Mouse (Mus musculus) embryonic facial prominence, embryonic 10.5 days (tissue): Measurements from ENCODE around the gene Ulk4. TPM values are rescaled to one million over a fixed set of nuclear protein-coding genes. Genes with fewer than 3 reads are reported as not detected.
A peak's percentile ranks its signal among the peaks of the same experiment; 100 is the strongest.

ENCODE experiments used
- DNase-seq: peaks from one replicate; pipeline ENCODE4 v3.0.0-alpha.2; 2017; ENCODE audit warnings: low spot score
- H3K27ac ChIP-seq: fragments of 300-500 bp; sonication (generic); replicated peaks from 2 replicates; pipeline ENCODE4 v1.5.1; 2016; ENCODE audit warnings: mild to moderate bottlenecking
- H3K27me3 ChIP-seq: fragments of 300-500 bp; sonication (generic); replicated peaks from 2 replicates; pipeline ENCODE4 v1.6.1; 2016; ENCODE audit warnings: low read depth, mild to moderate bottlenecking; ENCODE audit not compliant: poor library complexity, severe bottlenecking
- H3K36me3 ChIP-seq: fragments of 300-500 bp; sonication (generic); replicated peaks from 2 replicates; pipeline ENCODE4 v1.6.1; 2016; ENCODE audit warnings: mild to moderate bottlenecking, moderate library complexity
- H3K4me1 ChIP-seq: fragments of 300-500 bp; sonication (generic); 2 replicates; pipeline ENCODE4 v1.6.1; 2016
- H3K4me3 ChIP-seq: fragments of 300-500 bp; sonication (generic); 2 replicates; pipeline ENCODE4 v1.5.1; 2016; ENCODE audit warnings: mild to moderate bottlenecking, moderate library complexity
- H3K9me3 ChIP-seq: fragments of 300-500 bp; sonication (generic); 2 replicates; pipeline ENCODE4 v1.6.1; 2016; ENCODE audit warnings: mild to moderate bottlenecking
- WGBS: fragments of 180-500 bp; shearing (Covaris S2); methylation state at CpG from one replicate; pipeline ENCODE4 v1.1.7; 2016; 5-methylcytosine and 5-hydroxymethylcytosine counted together
- polyA plus RNA-seq: library from polyadenylated mRNA; unstranded; fragments of >200 nt; fragmentation: Nextera tagmentation; extraction: Ambion mirVana; gene quantifications from 2 replicates; pipeline ENCODE4 v1.2.1, GENCODE M21; 2016

Ulk4 gene
- polyA plus RNA-seq, 1 experiment from 2014 or later: 140 TPM

DNA sequence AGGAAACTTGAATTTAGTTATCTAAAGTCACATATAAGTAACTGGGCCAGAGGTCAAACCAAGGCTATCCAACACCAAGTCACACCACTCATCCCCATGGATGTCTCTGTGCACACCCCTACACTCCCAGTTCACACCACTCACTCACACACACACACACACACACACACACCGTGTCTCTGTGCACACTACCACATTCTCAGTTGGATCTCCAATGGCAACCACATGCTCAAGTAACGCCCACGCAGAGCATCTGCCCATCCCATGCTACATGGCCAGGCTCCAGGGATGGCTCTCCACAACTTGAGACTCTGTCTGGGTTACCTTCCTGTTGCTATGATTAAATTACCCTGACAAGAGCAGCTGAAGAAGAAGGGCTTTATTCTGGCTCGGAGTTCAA is 201.8 kb downstream of the Ulk4 start:
- DNase-seq: no peak
- Histone ChIP-seq H3K36me3 (no peaks in the 10 kb centered on the region), H3K27ac (no peak overlapping the region), H3K4me1 (peaks cover 53% of the 10 kb centered on the region), H3K9me3 (no peaks in the 10 kb centered on the region), H3K27me3 (no peaks in the 10 kb centered on the region), H3K4me3 (no peak overlapping the region)
- 87% methylated on average over 4 of the region's 4 CpGs for WGBS

DNA sequence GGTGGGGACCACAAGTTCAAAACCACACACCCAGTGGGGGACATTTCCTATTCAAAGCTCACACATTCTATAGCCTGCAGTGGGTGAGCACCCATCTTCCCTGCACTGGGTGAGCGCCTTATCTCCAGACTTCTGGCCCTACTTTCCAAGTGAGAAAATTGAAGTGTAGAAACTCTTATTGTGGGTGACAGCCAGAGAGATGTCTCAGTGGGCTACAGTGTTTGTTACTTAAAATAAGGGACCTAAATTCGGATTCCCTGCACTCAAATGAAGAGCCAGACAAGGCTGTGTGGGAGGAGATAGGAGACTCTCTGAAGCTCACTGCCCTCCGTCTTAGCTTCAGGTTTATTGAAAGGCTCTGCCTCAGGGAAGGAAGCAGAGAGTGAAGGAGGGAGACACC is 202.3 kb downstream of the Ulk4 start:
- Histone ChIP-seq H3K4me1 (peaks cover 50% of the 10 kb centered on the region), H3K27me3 (no peaks in the 10 kb centered on the region), H3K9me3 (no peaks in the 10 kb centered on the region), H3K4me3 (no peak overlapping the region), H3K27ac (no peak overlapping the region), H3K36me3 (no peaks in the 10 kb centered on the region)
- no peak for DNase-seq
- 93% methylated on average over 3 of the region's 3 CpGs for WGBS

DNA sequence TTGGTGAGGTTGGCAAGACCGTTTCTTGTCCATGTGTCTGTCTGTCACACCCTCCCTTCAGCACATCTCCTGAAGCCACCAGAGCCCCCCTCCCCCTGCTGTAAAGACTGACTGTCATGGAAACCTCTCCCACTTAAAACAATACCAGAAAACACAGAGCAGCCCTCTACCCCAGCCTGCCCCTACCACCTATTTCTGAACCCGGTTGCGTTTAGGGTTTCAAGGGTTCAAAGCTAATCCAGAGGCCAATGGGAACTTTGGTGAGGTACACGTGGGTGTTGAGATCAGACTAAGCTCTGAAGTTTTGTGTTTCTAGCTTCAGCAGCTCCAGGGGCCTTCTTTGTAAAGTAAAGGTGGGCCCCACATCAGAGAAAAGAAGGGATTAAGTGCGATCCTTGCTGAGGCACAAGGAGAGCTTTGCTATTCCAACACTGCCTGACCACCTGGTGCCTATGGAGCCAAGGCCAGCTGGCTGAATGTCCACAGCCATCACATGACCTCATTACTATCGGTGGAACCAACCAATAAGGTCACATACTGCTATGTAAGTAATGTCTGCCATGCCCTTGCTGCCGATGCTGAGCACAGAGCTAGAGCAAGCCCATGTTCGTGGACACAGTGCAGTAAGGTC is 204.8 kb downstream of the Ulk4 start:
- H3K27me3 ChIP-seq: no peaks in the 10 kb centered on the region
- H3K36me3 ChIP-seq: no peaks in the 10 kb centered on the region
- no peak overlapping the region for H3K4me3 ChIP-seq
- 0 out of 2 replicates have a peak overlapping the region, but pooled peaks have one; percentile 40 for H3K27ac ChIP-seq
- H3K4me1 ChIP-seq: peaks cover 43% of the 10 kb centered on the region
- 50% methylated on average over 8 of the region's 8 CpGs for WGBS
- no peaks in the 10 kb centered on the region for H3K9me3 ChIP-seq
- DNase-seq: no peak

- H3K27me3 ChIP-seq: no peaks in the 10 kb centered on the region
- H3K36me3 ChIP-seq: no peaks in the 10 kb centered on the region
- H3K4me3 ChIP-seq: no peak overlapping the region
- peak overlapping the region; percentile 40 for H3K27ac ChIP-seq
- DNase-seq: no peak
- H3K4me1 ChIP-seq: peaks cover 41% of the 10 kb centered on the region
- no peaks in the 10 kb centered on the region for H3K9me3 ChIP-seq
- WGBS: 70% methylated on average over 10 of the region's 10 CpGs
Measured at GRCm38 (mm10) chr9:121071461-121072126, 205.4 kb downstream of the Ulk4 start.

GRCm38 (mm10) chr9:121071050-121071449 is 205.9 kb downstream of the Ulk4 start:
- no peaks in the 10 kb centered on the region for H3K9me3 ChIP-seq
- no peak for DNase-seq
- WGBS: 94% methylated on average over 11 of the region's 11 CpGs
- no peaks in the 10 kb centered on the region for H3K36me3 ChIP-seq
- no peaks in the 10 kb centered on the region for H3K27me3 ChIP-seq
- no peak overlapping the region for H3K27ac ChIP-seq
- H3K4me1 ChIP-seq: peaks cover 35% of the 10 kb centered on the region
- H3K4me3 ChIP-seq: no peak overlapping the region

DNA sequence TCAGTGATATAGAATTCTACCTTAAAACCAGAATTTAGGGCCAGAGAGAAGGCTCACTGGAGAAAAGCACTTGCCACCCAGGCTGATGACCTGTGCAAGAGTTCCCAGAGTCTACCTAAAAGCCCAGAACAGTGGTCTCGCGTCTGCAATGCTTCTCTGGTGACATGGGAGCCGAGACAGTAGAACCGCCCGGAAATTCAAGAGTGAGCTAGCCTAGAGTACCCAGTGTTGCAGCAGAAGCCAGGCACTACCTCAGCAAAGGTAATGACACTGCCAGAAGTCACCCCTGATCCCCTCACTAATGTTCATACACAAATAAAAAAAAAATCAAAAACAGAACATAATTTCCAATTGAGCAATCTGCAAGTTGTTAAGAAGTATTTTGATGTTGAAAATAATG is 208.9 kb downstream of the Ulk4 start:
- Histone ChIP-seq H3K27me3 (no peaks in the 10 kb centered on the region), H3K4me3 (no peak overlapping the region), H3K9me3 (no peaks in the 10 kb centered on the region), H3K4me1 (peaks cover 39% of the 10 kb centered on the region), H3K27ac (no peak overlapping the region), H3K36me3 (no peaks in the 10 kb centered on the region)
- no peak for DNase-seq
- 84% methylated on average over 5 of the region's 5 CpGs for WGBS

DNA sequence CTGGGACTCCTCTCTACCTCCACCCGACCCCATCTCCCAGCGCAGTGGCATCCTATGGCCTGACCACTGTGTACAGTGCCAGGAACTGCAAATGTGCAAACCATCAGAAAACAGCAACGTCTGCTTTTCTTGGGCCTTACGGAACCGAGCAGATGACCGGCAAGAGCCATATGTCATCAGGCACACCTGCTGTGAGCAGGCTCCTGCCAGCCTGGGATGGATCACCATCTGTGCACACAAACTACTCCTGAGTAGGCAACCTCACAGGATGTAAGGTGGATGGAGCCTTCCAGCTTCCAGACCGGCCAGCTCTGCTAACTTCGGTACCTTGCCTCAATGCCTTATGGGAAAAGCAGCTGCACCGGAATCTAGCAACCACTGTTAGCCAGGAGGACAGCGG is 210.0 kb downstream of the Ulk4 start:
- H3K4me1 ChIP-seq: peaks cover 40% of the 10 kb centered on the region
- H3K27me3 ChIP-seq: no peaks in the 10 kb centered on the region
- no peaks in the 10 kb centered on the region for H3K36me3 ChIP-seq
- 86% methylated on average over 10 of the region's 10 CpGs for WGBS
- no peak for DNase-seq
- H3K9me3 ChIP-seq: no peaks in the 10 kb centered on the region
- no peak overlapping the region for H3K27ac ChIP-seq
- no peak overlapping the region for H3K4me3 ChIP-seq

DNA sequence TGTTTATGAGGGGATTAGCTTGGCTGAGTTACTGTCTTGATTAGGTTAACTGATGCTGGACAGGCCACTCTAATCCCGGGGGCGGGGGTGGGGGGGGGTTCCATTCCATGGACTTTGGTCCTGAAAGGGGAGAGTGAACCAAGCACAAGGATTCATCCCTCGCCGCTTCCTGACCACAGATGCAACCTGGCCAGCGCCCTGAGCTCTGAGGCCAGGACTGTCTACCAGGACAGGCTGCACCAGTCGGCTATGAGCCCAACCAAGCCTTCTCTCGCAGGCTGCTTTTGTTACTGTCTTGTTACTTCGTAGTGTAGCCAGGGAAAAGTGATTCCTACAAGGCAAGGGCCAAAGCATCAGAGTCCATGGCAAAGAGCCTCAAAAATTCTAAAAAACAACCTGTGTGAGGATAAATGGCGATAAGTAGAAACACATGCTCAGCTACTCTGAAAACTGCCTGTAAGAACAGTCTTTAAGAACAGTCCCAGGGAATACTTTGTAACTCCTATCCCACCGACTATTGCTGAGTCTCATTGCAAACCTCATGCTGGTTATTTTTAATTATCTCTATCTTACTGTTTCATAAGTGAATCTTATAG is 211.5 kb downstream of the Ulk4 start:
- WGBS: 77% methylated on average over 10 of the region's 10 CpGs
- H3K27me3 ChIP-seq: no peaks in the 10 kb centered on the region
- no peak overlapping the region for H3K4me3 ChIP-seq
- H3K4me1 ChIP-seq: peaks cover 32% of the 10 kb centered on the region
- H3K9me3 ChIP-seq: no peaks in the 10 kb centered on the region
- H3K27ac ChIP-seq: no peak overlapping the region; the same call in 1 of the 2 replicates
- DNase-seq: no peak
- no peaks in the 10 kb centered on the region for H3K36me3 ChIP-seq

DNA sequence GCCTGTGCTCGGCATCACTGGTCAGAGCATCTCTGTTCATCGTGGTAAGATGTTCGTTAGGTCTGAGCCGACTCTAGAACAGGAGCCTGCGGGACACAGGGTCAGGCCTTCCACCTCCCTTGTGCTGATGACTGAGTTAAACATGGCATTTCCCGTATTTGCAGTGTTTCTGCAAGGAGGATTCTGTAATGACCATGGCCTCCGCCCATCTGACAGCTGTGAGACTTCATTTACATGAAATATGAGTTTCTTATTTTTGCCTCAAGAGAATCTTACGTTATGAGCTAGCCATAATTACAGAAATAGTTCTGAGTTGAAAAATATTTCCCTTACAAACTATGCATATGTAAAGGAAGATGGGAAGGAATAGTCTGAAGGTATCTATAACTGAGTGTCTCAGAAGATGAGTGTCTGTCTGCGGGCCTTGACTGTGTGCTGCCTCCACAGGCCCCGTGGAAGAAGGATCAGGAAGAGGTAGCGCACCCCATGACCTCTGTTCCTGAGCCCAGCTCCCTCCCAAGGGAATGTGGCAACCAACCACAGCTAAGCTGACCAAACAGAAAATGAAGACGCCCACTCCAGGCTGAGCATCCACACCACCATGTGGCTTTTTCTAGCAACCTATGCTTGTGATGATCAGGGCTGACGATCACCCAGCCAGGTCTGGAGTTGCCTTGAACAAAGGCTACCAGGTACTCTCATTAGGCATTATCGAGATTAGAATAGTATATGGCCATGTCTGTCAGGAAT is 212.2 kb downstream of the Ulk4 start:
- Histone ChIP-seq H3K4me1 (peaks cover 34% of the 10 kb centered on the region), H3K36me3 (no peaks in the 10 kb centered on the region), H3K27ac (no peak overlapping the region; the same call in 1 of the 2 replicates), H3K4me3 (no peak overlapping the region), H3K9me3 (no peaks in the 10 kb centered on the region), H3K27me3 (no peaks in the 10 kb centered on the region)
- no peak for DNase-seq
- WGBS: 84% methylated on average over 14 of the region's 14 CpGs

DNA sequence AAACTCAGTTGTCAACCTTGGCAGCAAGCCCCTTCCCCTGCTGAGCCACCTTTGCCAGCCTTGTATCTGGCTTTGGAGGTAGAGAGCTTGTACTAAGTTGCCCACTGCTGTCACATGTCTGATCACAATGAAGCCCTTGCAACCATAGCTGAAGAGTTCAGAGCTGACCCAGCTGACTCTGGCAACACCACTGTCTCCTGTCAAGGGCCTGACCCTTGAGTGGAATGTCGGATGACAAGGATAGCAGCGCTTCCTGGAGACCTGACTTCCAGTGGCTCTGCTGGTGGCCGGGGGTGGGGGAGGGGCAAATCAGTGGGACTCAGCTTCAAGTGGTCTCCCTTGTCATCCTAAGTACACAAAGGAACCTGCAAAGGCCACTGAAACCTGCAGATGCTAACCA is 214.3 kb downstream of the Ulk4 start:
- H3K4me3 ChIP-seq: no peak overlapping the region
- H3K9me3 ChIP-seq: no peaks in the 10 kb centered on the region
- 28% methylated on average over 3 of the region's 3 CpGs for WGBS
- H3K4me1 ChIP-seq: peaks cover 43% of the 10 kb centered on the region
- no peaks in the 10 kb centered on the region for H3K27me3 ChIP-seq
- DNase-seq: no peak
- H3K27ac ChIP-seq: peak overlapping the region; percentile 35; the same call in 1 of the 2 replicates
- H3K36me3 ChIP-seq: no peaks in the 10 kb centered on the region

DNA sequence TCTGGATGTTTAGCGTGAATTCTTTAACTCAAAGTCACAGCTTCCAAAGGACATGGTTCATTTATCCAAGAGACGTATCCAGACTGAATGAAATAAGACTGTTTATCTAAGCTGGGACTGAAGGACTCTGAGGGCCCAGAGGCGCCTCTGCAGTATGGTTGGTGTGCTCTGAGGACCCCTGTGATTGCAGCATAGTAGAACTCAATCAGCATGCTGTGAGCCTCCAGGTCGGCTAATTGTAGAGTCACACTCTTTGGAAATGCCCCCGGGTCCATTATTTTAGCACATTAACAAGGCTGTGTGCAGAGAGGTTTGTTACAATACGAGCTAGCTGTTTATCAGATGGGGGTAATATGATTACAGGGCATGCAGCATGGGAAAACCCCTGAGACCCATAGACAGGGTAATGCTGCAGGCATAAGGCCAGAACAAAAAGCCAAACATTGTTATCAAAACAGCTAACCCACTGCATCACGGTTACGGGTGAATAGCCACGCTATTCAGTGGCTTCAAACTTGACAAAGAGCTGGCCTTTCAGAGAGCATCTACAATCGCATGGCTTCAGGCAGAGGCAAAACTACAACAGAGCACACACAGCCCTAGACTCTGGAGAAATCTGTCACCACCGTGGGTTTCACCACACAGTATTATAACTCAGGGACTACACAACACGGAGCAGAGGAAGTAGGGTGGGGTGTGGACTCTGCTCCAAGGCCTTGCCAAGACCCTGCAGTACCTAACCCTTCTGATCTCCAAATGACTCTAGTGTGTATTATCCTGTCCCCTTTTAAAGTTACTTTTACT is 215.0 kb downstream of the Ulk4 start:
- Histone ChIP-seq H3K36me3 (no peaks in the 10 kb centered on the region), H3K4me3 (no peak overlapping the region), H3K27ac (peak overlapping the region; percentile 35), H3K9me3 (no peaks in the 10 kb centered on the region), H3K27me3 (no peaks in the 10 kb centered on the region), H3K4me1 (peaks cover 43% of the 10 kb centered on the region)
- DNase-seq: no peak
- WGBS: 42% methylated on average over 12 of the region's 12 CpGs

DNA sequence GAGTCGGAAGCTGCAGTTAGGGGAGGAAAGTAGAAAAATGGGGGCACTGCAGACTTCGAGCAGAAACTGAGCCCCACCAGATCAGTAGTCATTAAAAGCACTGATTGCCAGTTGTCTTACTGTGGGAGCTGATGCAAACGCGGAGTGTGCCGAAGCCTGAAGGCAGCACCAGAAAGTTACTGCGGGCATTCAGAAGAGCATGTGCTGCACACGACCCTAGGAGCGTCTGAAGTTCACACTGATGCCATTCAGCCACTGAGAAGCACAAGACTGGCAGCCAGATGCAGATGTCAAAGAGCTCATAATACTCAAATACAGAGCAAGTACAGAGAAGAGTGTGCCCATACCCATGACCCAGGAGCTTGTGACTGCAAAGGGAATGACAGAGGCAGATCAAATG is 216.7 kb downstream of the Ulk4 start:
- DNase-seq: no peak
- peaks cover 44% of the 10 kb centered on the region for H3K4me1 ChIP-seq
- H3K36me3 ChIP-seq: no peaks in the 10 kb centered on the region
- no peaks in the 10 kb centered on the region for H3K9me3 ChIP-seq
- H3K27me3 ChIP-seq: no peaks in the 10 kb centered on the region
- WGBS: 82% methylated on average over 8 of the region's 8 CpGs
- no peak overlapping the region for H3K4me3 ChIP-seq
- H3K27ac ChIP-seq: no peak overlapping the region
